Mouse (Mus musculus): ENCODE data around the gene Prg2. TPM values are rescaled to one million over a fixed set of nuclear protein-coding genes. Genes with fewer than 3 reads are reported as not detected.
A peak's percentile ranks its signal among the peaks of the same experiment; 100 is the strongest.

The Prg2 gene
- polyA plus RNA-seq, 1 experiment: 0.16 TPM

- no peaks in the 10 kb centered on the region for H3K27me3 ChIP-seq (replicated peaks; ENCODE audit: control insufficient read depth, insufficient read depth, low read length)
- TF ChIP-seq CTCF (conservative IDR thresholded peaks at IDR 0.05; ENCODE audit: insufficient read depth, insufficient read length, low read depth, low read length): no peak
- no peak for TF ChIP-seq POLR2A (IDR thresholded peaks at IDR 0.05; ENCODE audit: low read depth, low read length)
- H3K4me1 ChIP-seq (ENCODE audit: control insufficient read depth, insufficient read depth, low read length): peaks cover 3% of the 10 kb centered on the region; the same call in 1 of the 2 replicates
- H3K27ac ChIP-seq (ENCODE audit: insufficient read depth, low read depth, low read length): peak overlapping the region; percentile 62; the same call in 1 of the 2 replicates
- H3K36me3 ChIP-seq (ENCODE audit: control insufficient read depth, insufficient read depth, low read length): no peaks in the 10 kb centered on the region
- DNase-seq: peak; percentile 49
- WGBS: 64% methylated on average over 5 of the region's 5 CpGs
- peak overlapping the region; percentile 70 for H3K4me3 ChIP-seq (ENCODE audit: insufficient read depth, low read depth, low read length)
These were observed 41.9 kb upstream of the Prg2 start for GRCm38 (mm10) chr2:84938249-84938946.

GRCm38 (mm10) chr2:84939306-84939705, 41.0 kb upstream of the Prg2 start:
- TF ChIP-seq CTCF (conservative IDR thresholded peaks at IDR 0.05; ENCODE audit: insufficient read depth, insufficient read length, low read depth, low read length) (no peak), POLR2A (IDR thresholded peaks at IDR 0.05; ENCODE audit: low read depth, low read length) (no peak)
- DNase-seq: no peak
- Histone ChIP-seq H3K27me3 (replicated peaks; ENCODE audit: control insufficient read depth, insufficient read depth, low read length) (no peaks in the 10 kb centered on the region), H3K27ac (ENCODE audit: insufficient read depth, low read depth, low read length) (no peak overlapping the region), H3K36me3 (ENCODE audit: control insufficient read depth, insufficient read depth, low read length) (no peaks in the 10 kb centered on the region), H3K4me1 (ENCODE audit: control insufficient read depth, insufficient read depth, low read length) (no peaks in the 10 kb centered on the region; the same call in 1 of the 2 replicates), H3K4me3 (ENCODE audit: insufficient read depth, low read depth, low read length) (no peak overlapping the region)
- WGBS: 93% methylated on average over 3 of the region's 3 CpGs

- Histone ChIP-seq H3K36me3 (ENCODE audit: control insufficient read depth, insufficient read depth, low read length) (no peaks in the 10 kb centered on the region), H3K4me1 (ENCODE audit: control insufficient read depth, insufficient read depth, low read length) (no peaks in the 10 kb centered on the region), H3K27me3 (replicated peaks; ENCODE audit: control insufficient read depth, insufficient read depth, low read length) (no peaks in the 10 kb centered on the region), H3K27ac (ENCODE audit: insufficient read depth, low read depth, low read length) (no peak overlapping the region), H3K4me3 (ENCODE audit: insufficient read depth, low read depth, low read length) (no peak overlapping the region)
- TF ChIP-seq POLR2A (IDR thresholded peaks at IDR 0.05; ENCODE audit: low read depth, low read length): no peak
- TF ChIP-seq CTCF (conservative IDR thresholded peaks at IDR 0.05; ENCODE audit: insufficient read depth, insufficient read length, low read depth, low read length): no peak
- 97% methylated on average over 6 of the region's 6 CpGs for WGBS
- DNase-seq: no peak
These were observed 40.5 kb upstream of the Prg2 start for GRCm38 (mm10) chr2:84939711-84940110.

- H3K27ac ChIP-seq (ENCODE audit: insufficient read depth, low read depth, low read length): no peak overlapping the region
- H3K27me3 ChIP-seq (replicated peaks; ENCODE audit: control insufficient read depth, insufficient read depth, low read length): no peaks in the 10 kb centered on the region
- H3K4me1 ChIP-seq (ENCODE audit: control insufficient read depth, insufficient read depth, low read length): no peaks in the 10 kb centered on the region
- no peak for TF ChIP-seq CTCF (conservative IDR thresholded peaks at IDR 0.05; ENCODE audit: insufficient read depth, insufficient read length, low read depth, low read length)
- no peak for TF ChIP-seq POLR2A (IDR thresholded peaks at IDR 0.05; ENCODE audit: low read depth, low read length)
- H3K36me3 ChIP-seq (ENCODE audit: control insufficient read depth, insufficient read depth, low read length): no peaks in the 10 kb centered on the region
- 53% methylated on average over 2 of the region's 2 CpGs for WGBS
- peak; percentile 8 for DNase-seq
- H3K4me3 ChIP-seq (ENCODE audit: insufficient read depth, low read depth, low read length): no peak overlapping the region
These were observed 38.9 kb upstream of the Prg2 start for GRCm38 (mm10) chr2:84941332-84941731.

GRCm38 (mm10) chr2:84941795-84942194, 38.5 kb upstream of the Prg2 start:
- DNase-seq: no peak
- no peak overlapping the region for H3K4me3 ChIP-seq (ENCODE audit: insufficient read depth, low read depth, low read length)
- 87% methylated on average over 4 of the region's 4 CpGs for WGBS
- TF ChIP-seq POLR2A (IDR thresholded peaks at IDR 0.05; ENCODE audit: low read depth, low read length) (no peak), CTCF (conservative IDR thresholded peaks at IDR 0.05; ENCODE audit: insufficient read depth, insufficient read length, low read depth, low read length) (no peak)
- no peaks in the 10 kb centered on the region for H3K36me3 ChIP-seq (ENCODE audit: control insufficient read depth, insufficient read depth, low read length)
- no peaks in the 10 kb centered on the region for H3K4me1 ChIP-seq (ENCODE audit: control insufficient read depth, insufficient read depth, low read length)
- H3K27me3 ChIP-seq (replicated peaks; ENCODE audit: control insufficient read depth, insufficient read depth, low read length): no peaks in the 10 kb centered on the region
- no peak overlapping the region for H3K27ac ChIP-seq (ENCODE audit: insufficient read depth, low read depth, low read length)

- H3K27ac ChIP-seq (ENCODE audit: insufficient read depth, low read depth, low read length): no peak overlapping the region
- H3K36me3 ChIP-seq (ENCODE audit: control insufficient read depth, insufficient read depth, low read length): no peaks in the 10 kb centered on the region; the same call in 1 of the 2 replicates
- 84% methylated on average over 3 of the region's 3 CpGs for WGBS
- TF ChIP-seq CTCF (conservative IDR thresholded peaks at IDR 0.05; ENCODE audit: insufficient read depth, insufficient read length, low read depth, low read length) (no peak), POLR2A (IDR thresholded peaks at IDR 0.05; ENCODE audit: low read depth, low read length) (no peak)
- no peaks in the 10 kb centered on the region for H3K4me1 ChIP-seq (ENCODE audit: control insufficient read depth, insufficient read depth, low read length)
- DNase-seq: no peak
- H3K4me3 ChIP-seq (ENCODE audit: insufficient read depth, low read depth, low read length): no peak overlapping the region
- no peaks in the 10 kb centered on the region for H3K27me3 ChIP-seq (replicated peaks; ENCODE audit: control insufficient read depth, insufficient read depth, low read length)
These were observed 33.0 kb upstream of the Prg2 start for GRCm38 (mm10) chr2:84947154-84947771.

- no peaks in the 10 kb centered on the region for H3K27me3 ChIP-seq (replicated peaks; ENCODE audit: control insufficient read depth, insufficient read depth, low read length)
- WGBS: 92% methylated on average over 7 of the region's 7 CpGs
- H3K36me3 ChIP-seq (ENCODE audit: control insufficient read depth, insufficient read depth, low read length): no peaks in the 10 kb centered on the region; the same call in 1 of the 2 replicates
- no peak overlapping the region for H3K4me3 ChIP-seq (ENCODE audit: insufficient read depth, low read depth, low read length)
- DNase-seq: no peak
- H3K4me1 ChIP-seq (ENCODE audit: control insufficient read depth, insufficient read depth, low read length): no peaks in the 10 kb centered on the region
- H3K27ac ChIP-seq (ENCODE audit: insufficient read depth, low read depth, low read length): no peak overlapping the region
- TF ChIP-seq POLR2A (IDR thresholded peaks at IDR 0.05; ENCODE audit: low read depth, low read length) (no peak), CTCF (conservative IDR thresholded peaks at IDR 0.05; ENCODE audit: insufficient read depth, insufficient read length, low read depth, low read length) (no peak)
These were observed 32.0 kb upstream of the Prg2 start for GRCm38 (mm10) chr2:84948252-84948651.
